Mouse (Mus musculus) subcutaneous adipose tissue, adult 2 months (tissue): Measurements from ENCODE around the gene 1700123L14Rik. TPM values are rescaled to one million over a fixed set of nuclear protein-coding genes. Genes with fewer than 3 reads are reported as not detected.

Experiments used
- polyA plus RNA-seq: library from polyadenylated mRNA; depleted of rRNA; stranded (reverse); fragments of >200 nt; gene quantifications from 2 replicates; pipeline ENCODE4 v1.2.3, GENCODE M21; 2012; ENCODE audit warnings: low replicate concordance; rRNA removed

The 1700123L14Rik gene
- not detected in 2 replicates for polyA plus RNA-seq

GRCm38 (mm10) chr6:96165818-96166379, at the start of gene 1700123L14Rik:
TSS of gene 1700123L14Rik (minus strand) at chr6:96166243.

Other genes with a start within 250 kb of the 1700123L14Rik start
- 0.11 TPM in 1 of 2 replicates, not detected in the other for gene Fam19a1, start 53.1 kb downstream of the 1700123L14Rik start, polyA plus RNA-seq